Mouse (Mus musculus): ENCODE results near the gene Tnnc1.

DNA sequence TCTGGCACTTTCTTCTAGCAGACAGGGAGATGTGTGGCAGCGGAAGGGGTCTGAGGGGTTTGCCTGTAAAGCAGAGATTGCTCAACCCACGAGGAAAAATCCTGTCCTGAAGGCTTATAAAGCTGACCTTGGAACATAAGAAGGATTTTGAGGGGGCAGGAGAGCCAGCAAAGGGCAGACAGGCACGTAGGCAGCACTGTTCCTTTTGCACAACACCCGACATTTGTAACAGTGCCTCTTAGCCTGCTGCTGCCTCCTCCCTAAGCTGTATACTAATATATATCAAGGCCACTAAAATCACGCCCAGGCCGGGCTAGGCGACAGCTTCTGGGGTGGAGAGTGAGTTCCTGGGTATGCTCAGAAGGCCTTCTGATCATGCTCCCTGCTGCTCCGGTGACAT lies 22.3 kb downstream of the Tnnc1 start:
- TF ChIP-seq CTCF (IDR thresholded peaks at IDR 0.05; ENCODE audit: borderline replicate concordance, extremely low read depth, insufficient read depth, insufficient read length) (no peak), POLR2A (IDR thresholded peaks at IDR 0.05; ENCODE audit: borderline replicate concordance, extremely low read depth, insufficient read depth, insufficient read length, poor library complexity, severe bottlenecking) (no peak)
